Mouse (Mus musculus): ENCODE data around the gene Cpsf6.

GRCm38 (mm10) chr10:117385086-117385430 lies 5.2 kb upstream of the Cpsf6 start:
- TF ChIP-seq CTCF (IDR thresholded peaks at IDR 0.05; ENCODE audit: extremely low read depth, insufficient read depth, insufficient read length, insufficient replicate concordance) (no peak), POLR2A (IDR thresholded peaks at IDR 0.05; ENCODE audit: low read depth, low read length) (no peak)

Measured in spleen, adult 2 months (tissue).